Mouse (Mus musculus) heart, adult 2 months (tissue): ENCODE results near the gene Wdr60.

Experiments used
- CTCF ChIP-seq: fragments of 200-600 bp; IDR thresholded peaks from 2 replicates; pipeline ENCODE4 v1.8.1; 2022; ENCODE audit warnings: antibody characterized with exemption, mild to moderate bottlenecking, moderate library complexity
- EP300 ChIP-seq: fragments of 200-500 bp; IDR thresholded peaks from 2 replicates; pipeline ENCODE4 v1.6.1; 2011; ENCODE audit warnings: low read depth, low read length, control low read depth; ENCODE audit not compliant: insufficient read depth
- POLR2A ChIP-seq: fragments of 200-500 bp; IDR thresholded peaks from 2 replicates; pipeline ENCODE4 v1.6.1; 2011; ENCODE audit warnings: mild to moderate bottlenecking, low read depth, low read length, control low read depth; ENCODE audit not compliant: insufficient read depth

DNA sequence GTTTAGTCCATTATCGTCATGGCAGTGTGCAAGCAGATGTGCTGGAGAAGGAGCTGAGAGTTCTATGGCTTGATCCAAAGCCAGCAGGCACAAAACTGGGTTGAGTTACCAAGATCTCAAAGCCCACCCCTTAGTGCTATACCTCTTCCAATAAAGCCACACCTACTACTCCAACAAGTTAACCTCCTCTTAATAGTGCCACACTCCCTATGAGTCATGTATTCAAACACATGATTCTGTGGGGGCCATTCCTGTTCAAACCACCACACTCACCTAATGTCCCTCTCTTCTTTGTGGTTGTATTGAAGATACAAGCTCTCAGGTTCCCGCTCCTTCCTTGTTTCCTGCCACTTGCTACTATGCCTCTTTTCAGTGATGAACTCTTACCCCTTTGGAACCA lies 37.1 kb upstream of the Wdr60 start:
- TF ChIP-seq CTCF (no peak), POLR2A (no peak), EP300 (no peak)
